ENCODE assay signal across 8 mouse cellular contexts in genomic region chr15:86057908-86058307, GRCm38 (mm10). TPM values are rescaled to one million over a fixed set of nuclear protein-coding genes. Genes with fewer than 3 reads are reported as not detected.
DNase-seq lines count a peak whose midpoint lies in the region; ATAC-seq and TF ChIP-seq lines count a peak whose summit lies in the region.

No protein-coding gene starts in this region.

- no peaks in the 10 kb centered on the region for H3K27me3 ChIP-seq in kidney, embryonic 16.5 days (ENCODE audit: insufficient read depth, low read length)
- peaks cover 4% of the 10 kb centered on the region; the same call in 1 of the 2 replicates for H3K27me3 ChIP-seq in hindbrain, embryonic 13.5 days
- no peaks in the 10 kb centered on the region for H3K27me3 ChIP-seq in midbrain, postnatal 0 days (ENCODE audit: insufficient read depth, low read length)

- no peak for TF ChIP-seq CTCF in midbrain, postnatal 0 days (IDR thresholded peaks at IDR 0.05)

- DNase-seq in kidney, postnatal 14 days = no peak
- DNase-seq in midbrain, postnatal 0 days (ENCODE audit: low spot score) = no peak
- DNase-seq in adrenal gland, adult 18-20 months (ENCODE audit: low spot score in 2 of 2) = no peak
- DNase-seq in spleen, postnatal 14 days (ENCODE audit: low spot score in 2 of 2) = no peak
- no peak for DNase-seq in ovary, postnatal 10 days (ENCODE audit: low spot score)

- peak overlapping the region; percentile 40; the same call in 1 of the 2 replicates for H3K27ac ChIP-seq in kidney, embryonic 16.5 days (ENCODE audit: low read length)
- H3K27ac ChIP-seq in brown adipose tissue, adult 24 weeks (replicated peaks; ENCODE audit: low read depth, low read length) = peak overlapping the region; percentile 19
- peak overlapping the region; percentile 95 for H3K27ac ChIP-seq in hindbrain, embryonic 13.5 days
- H3K27ac ChIP-seq in midbrain, postnatal 0 days (ENCODE audit: low read depth, low read length) = peak overlapping the region; percentile 96

- no peaks in the 10 kb centered on the region for H3K36me3 ChIP-seq in kidney, embryonic 16.5 days (ENCODE audit: insufficient read depth, low read length)
- H3K36me3 ChIP-seq in hindbrain, embryonic 13.5 days = no peaks in the 10 kb centered on the region
- no peaks in the 10 kb centered on the region for H3K36me3 ChIP-seq in midbrain, postnatal 0 days (ENCODE audit: insufficient read depth, low read length)

- H3K4me2 ChIP-seq in kidney, embryonic 16.5 days (replicated peaks; ENCODE audit: low read depth, low read length) = peak overlapping the region; percentile 93
- H3K4me2 ChIP-seq in hindbrain, embryonic 13.5 days = peak overlapping the region; percentile 94
- peak overlapping the region; percentile 89 for H3K4me2 ChIP-seq in midbrain, postnatal 0 days (ENCODE audit: low read depth, low read length, poor library complexity, severe bottlenecking)

- H3K4me3 ChIP-seq in kidney, embryonic 16.5 days (ENCODE audit: low read length) = peak overlapping the region; percentile 83
- peak overlapping the region; percentile 61 for H3K4me3 ChIP-seq in brown adipose tissue, adult 24 weeks (ENCODE audit: insufficient read depth, low read depth, low read length)
- peak overlapping the region; percentile 83 for H3K4me3 ChIP-seq in hindbrain, embryonic 13.5 days
- H3K4me3 ChIP-seq in midbrain, postnatal 0 days (ENCODE audit: low read depth, low read length) = peak overlapping the region; percentile 85

- ATAC-seq in kidney, embryonic 16.5 days (ENCODE audit: low FRiP score, low TSS enrichment) = peak; percentile 33; the same call in 1 of the 2 replicates
- ATAC-seq in hindbrain, embryonic 13.5 days (ENCODE audit: low FRiP score) = peak; percentile 40
- peak; percentile 35; the same call in 1 of the 2 replicates for ATAC-seq in midbrain, postnatal 0 days (ENCODE audit: low FRiP score)

- peaks cover 42% of the 10 kb centered on the region for H3K4me1 ChIP-seq in kidney, embryonic 16.5 days (ENCODE audit: insufficient read depth, low read length)
- peaks cover 25% of the 10 kb centered on the region for H3K4me1 ChIP-seq in brown adipose tissue, adult 24 weeks (ENCODE audit: control insufficient read depth, insufficient read depth, insufficient read length, low read length)
- peaks cover 51% of the 10 kb centered on the region for H3K4me1 ChIP-seq in hindbrain, embryonic 13.5 days (replicated peaks)
- H3K4me1 ChIP-seq in midbrain, postnatal 0 days (ENCODE audit: insufficient read depth, low read length) = peaks cover 38% of the 10 kb centered on the region

- 11% methylated on average over 7 of the region's 7 CpGs for WGBS in kidney, embryonic 16.5 days
- 9% methylated on average over 7 of the region's 7 CpGs for WGBS in hindbrain, embryonic 13.5 days
- WGBS in midbrain, postnatal 0 days = 10% methylated on average over 7 of the region's 7 CpGs

- peak overlapping the region; percentile 94 for H3K9ac ChIP-seq in kidney, embryonic 16.5 days (replicated peaks; ENCODE audit: low read length)
- H3K9ac ChIP-seq in hindbrain, embryonic 13.5 days = peak overlapping the region; percentile 98
- peak overlapping the region; percentile 96 for H3K9ac ChIP-seq in midbrain, postnatal 0 days (replicated peaks; ENCODE audit: low read length, poor library complexity, severe bottlenecking)

- H3K9me3 ChIP-seq in kidney, embryonic 16.5 days (ENCODE audit: low read length) = no peaks in the 10 kb centered on the region; the same call in 1 of the 2 replicates
- no peaks in the 10 kb centered on the region for H3K9me3 ChIP-seq in hindbrain, embryonic 13.5 days
- H3K9me3 ChIP-seq in midbrain, postnatal 0 days (ENCODE audit: low read length) = no peaks in the 10 kb centered on the region

RNA-seq across cellular contexts. Expression of gene Gramd4, which starts 0.4 kb away (rescaled TPM):
- polyA plus RNA-seq in kidney, embryonic 16.5 days (2015; fragmentation: Nextera tagmentation; extraction: Ambion mirVana) = 12.1 and 14.9 TPM in 2 replicates
- polyA plus RNA-seq in brown adipose tissue, adult 24 weeks (2012; ENCODE audit: insufficient read depth, insufficient read length, missing spikeins) = 12.1 and 13.5 TPM in 2 replicates
- polyA plus RNA-seq in hindbrain, embryonic 13.5 days (2015; fragmentation: Nextera tagmentation; extraction: Ambion mirVana) = 33.9 and 36.4 TPM in 2 replicates
- 43.4 and 47.6 TPM in 2 replicates for total RNA-seq in midbrain, postnatal 0 days (2014; rRNA removed)
- 21.5 and 22.5 TPM in 2 replicates for polyA plus RNA-seq in midbrain, postnatal 0 days (2015; fragmentation: Nextera tagmentation; extraction: Ambion mirVana)
- total RNA-seq in adrenal gland, adult 18-20 months (2021) = 10 to 100 TPM; 12.7 to 14.6 TPM

RNA-seq across cellular contexts. Expression of gene Celsr1, which starts 24.3 kb away (rescaled TPM):
- polyA plus RNA-seq in kidney, embryonic 16.5 days (2015; fragmentation: Nextera tagmentation; extraction: Ambion mirVana) = 3.5 and 3.9 TPM in 2 replicates
- polyA plus RNA-seq in brown adipose tissue, adult 24 weeks (2012; ENCODE audit: insufficient read depth, insufficient read length, missing spikeins) = 0.20 TPM in 1 of 2 replicates, not detected in the other
- polyA plus RNA-seq in hindbrain, embryonic 13.5 days (2015; fragmentation: Nextera tagmentation; extraction: Ambion mirVana) = 1.6 and 1.8 TPM in 2 replicates
- total RNA-seq in midbrain, postnatal 0 days (2014; rRNA removed) = 13.7 and 15.0 TPM in 2 replicates
- polyA plus RNA-seq in midbrain, postnatal 0 days (2015; fragmentation: Nextera tagmentation; extraction: Ambion mirVana) = 0.60 and 0.79 TPM in 2 replicates
- 1 to 10 TPM; 2.9 to 3.7 TPM for total RNA-seq in adrenal gland, adult 18-20 months (2021)

Comparison
In these comparisons a context has a peak if more than half of its experiments do, and no peak if none do; other contexts are left out.
1. H3K27ac ChIP-seq: peak in every context shown above with its lines; median percentile 96 in midbrain, postnatal 0 days; 95 in hindbrain, embryonic 13.5 days; 40 in kidney, embryonic 16.5 days; 19 in brown adipose tissue, adult 24 weeks.